Mouse (Mus musculus): Measurements from ENCODE around the gene Noa1.

- TF ChIP-seq CTCF (IDR thresholded peaks at IDR 0.05): no peak
- no peak for TF ChIP-seq EP300 (IDR thresholded peaks at IDR 0.05)
These were observed 64.5 kb downstream of the Noa1 start for GRCm38 (mm10) chr5:77245463-77245786.

All from lung, postnatal 0 days (tissue).